Mouse (Mus musculus): ENCODE measurements around the gene Evc. TPM values are rescaled to one million over a fixed set of nuclear protein-coding genes. Genes with fewer than 3 reads are reported as not detected.

Evc gene
- polyA plus RNA-seq, 1 experiment from 2014 or later: 8.8 TPM

DNA sequence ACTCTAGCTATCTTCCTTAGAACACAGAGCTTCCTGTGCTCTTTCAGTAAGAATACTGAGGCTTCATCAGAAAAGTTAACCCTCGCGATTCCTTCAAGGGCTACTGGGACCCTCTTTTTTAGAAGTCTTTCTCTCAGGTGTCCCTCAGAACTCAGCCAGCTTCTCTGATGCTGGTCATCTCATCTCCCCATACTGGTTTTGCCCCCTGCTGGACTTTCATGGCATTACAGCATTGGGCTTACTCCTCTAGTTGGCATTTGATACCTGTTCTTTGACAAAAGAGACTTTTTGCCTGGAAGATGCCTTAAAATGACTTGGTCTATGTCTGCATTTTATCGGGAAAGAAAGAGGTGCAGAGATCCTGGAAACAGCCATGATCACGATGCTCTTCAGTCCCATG is 17.7 kb upstream of the Evc start:
- Histone ChIP-seq H3K36me3 (ENCODE audit: control insufficient read depth, insufficient read depth, low read length) (peaks cover 10% of the 10 kb centered on the region), H3K4me2 (no peak overlapping the region), H3K27ac (ENCODE audit: low read depth, low read length) (no peak overlapping the region), H3K4me1 (replicated peaks; ENCODE audit: control insufficient read depth, insufficient read depth, low read length) (no peaks in the 10 kb centered on the region), H3K4me3 (ENCODE audit: low read depth, low read length) (no peak overlapping the region), H3K9ac (ENCODE audit: low read depth, low read length) (no peak overlapping the region), H3K27me3 (replicated peaks; ENCODE audit: control insufficient read depth, insufficient read depth, low read length) (no peaks in the 10 kb centered on the region), H3K9me3 (ENCODE audit: control insufficient read depth, low read length) (no peaks in the 10 kb centered on the region)
- DNase-seq (ENCODE audit: low spot score) (no peak), ATAC-seq (replicated peaks; ENCODE audit: low FRiP score) (no peak)
- WGBS: 70% methylated on average over 4 of the region's 4 CpGs

DNA sequence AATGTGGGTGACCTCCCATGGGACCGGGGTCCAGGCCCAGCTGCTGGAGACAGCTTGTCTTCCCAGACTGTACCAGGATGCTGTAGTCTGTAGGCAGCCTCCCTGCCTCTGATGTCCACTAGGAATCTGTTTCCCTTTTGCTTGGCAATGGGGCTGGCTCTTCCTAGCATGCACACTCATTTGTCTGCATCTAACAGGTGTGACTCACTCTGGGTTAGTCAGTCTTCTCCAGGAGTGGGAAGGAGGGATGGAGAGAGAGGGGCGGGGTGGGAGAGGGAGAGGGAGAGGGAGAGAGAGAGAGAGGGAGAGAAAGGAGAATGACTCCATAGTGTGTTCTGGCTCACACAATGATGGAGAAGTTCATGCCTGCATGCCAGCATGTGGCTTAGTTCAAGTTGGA is 15.1 kb upstream of the Evc start:
- H3K27me3 ChIP-seq (replicated peaks; ENCODE audit: control insufficient read depth, insufficient read depth, low read length): no peaks in the 10 kb centered on the region

DNA sequence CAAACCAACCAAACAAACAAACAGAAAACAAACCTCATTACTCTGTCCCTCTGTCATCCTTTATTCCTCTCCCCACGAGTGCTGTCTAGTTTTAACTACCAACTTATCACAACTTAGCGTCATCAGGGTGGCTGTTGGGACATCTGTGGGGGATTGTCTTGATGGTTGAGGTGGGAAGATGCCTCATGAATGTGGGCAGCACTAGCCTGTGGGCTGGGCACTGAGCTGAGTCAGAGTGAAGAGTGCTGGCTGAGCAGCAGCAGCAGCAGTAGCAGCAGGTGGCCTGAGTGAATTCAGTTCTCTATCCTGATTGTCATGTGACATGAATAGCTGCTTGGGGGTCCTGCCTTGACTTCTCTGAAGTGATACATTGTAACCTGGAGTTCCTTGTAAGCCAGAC is 7.3 kb upstream of the Evc start:
- Histone ChIP-seq H3K9ac (ENCODE audit: low read depth, low read length) (no peak overlapping the region), H3K4me2 (no peak overlapping the region), H3K27ac (ENCODE audit: low read depth, low read length) (no peak overlapping the region), H3K27me3 (replicated peaks; ENCODE audit: control insufficient read depth, insufficient read depth, low read length) (no peaks in the 10 kb centered on the region), H3K4me1 (replicated peaks; ENCODE audit: control insufficient read depth, insufficient read depth, low read length) (no peaks in the 10 kb centered on the region; the same call in 1 of the 2 replicates), H3K4me3 (ENCODE audit: low read depth, low read length) (no peak overlapping the region), H3K9me3 (ENCODE audit: control insufficient read depth, low read length) (no peaks in the 10 kb centered on the region), H3K36me3 (ENCODE audit: control insufficient read depth, insufficient read depth, low read length) (no peaks in the 10 kb centered on the region; the same call in 1 of the 2 replicates)
- WGBS: 84% methylated on average over 2 of the region's 2 CpGs
- ATAC-seq (replicated peaks; ENCODE audit: low FRiP score) (no peak), DNase-seq (ENCODE audit: low spot score) (no peak)

More for the DNA sequence above, 15.1 kb upstream of the Evc start:
- no peak for DNase-seq (ENCODE audit: low spot score)
- WGBS: 87% methylated on average over 2 of the region's 2 CpGs
- ATAC-seq (replicated peaks; ENCODE audit: low FRiP score): no peak
- Histone ChIP-seq H3K27ac (ENCODE audit: low read depth, low read length) (no peak overlapping the region), H3K4me3 (ENCODE audit: low read depth, low read length) (no peak overlapping the region), H3K4me2 (no peak overlapping the region), H3K9me3 (ENCODE audit: control insufficient read depth, low read length) (no peaks in the 10 kb centered on the region), H3K36me3 (ENCODE audit: control insufficient read depth, insufficient read depth, low read length) (peaks cover 10% of the 10 kb centered on the region), H3K4me1 (replicated peaks; ENCODE audit: control insufficient read depth, insufficient read depth, low read length) (no peaks in the 10 kb centered on the region), H3K9ac (ENCODE audit: low read depth, low read length) (no peak overlapping the region)

DNA sequence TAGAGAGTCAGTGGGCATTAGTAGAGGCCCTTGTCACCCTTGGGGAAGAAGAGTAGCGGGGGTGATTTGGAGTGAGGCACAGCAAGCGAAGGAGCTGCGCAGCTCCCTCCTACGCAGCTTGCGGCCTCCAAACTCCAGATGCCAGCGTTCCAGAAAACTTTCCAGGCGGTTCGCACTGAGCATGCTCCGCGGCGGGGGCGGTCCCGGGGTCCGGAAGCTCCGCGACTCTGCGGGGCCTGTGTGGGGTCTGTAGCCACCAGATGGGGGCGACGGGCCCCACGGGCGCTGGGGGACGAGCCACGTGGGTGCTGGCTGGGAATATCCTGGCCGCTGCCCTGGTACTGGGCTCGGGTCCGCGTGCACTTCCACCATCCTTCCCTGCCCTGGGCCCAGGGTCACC is 1.6 kb upstream of the Evc start, which contains the start of gene Evc2:
Gene Evc2 (plus strand): TSS at position 212 of the 400 bp plus-strand sequence.
- Histone ChIP-seq H3K27ac (ENCODE audit: low read depth, low read length) (0 out of 2 replicates have a peak within 1 kb of the TSS, but pooled peaks have one; percentile 16), H3K4me2 (peak within 1 kb of the TSS; percentile 75), H3K36me3 (ENCODE audit: control insufficient read depth, insufficient read depth, low read length) (no peaks in the 10 kb centered on the region), H3K4me1 (replicated peaks; ENCODE audit: control insufficient read depth, insufficient read depth, low read length) (peaks cover 11% of the 10 kb centered on the region), H3K27me3 (replicated peaks; ENCODE audit: control insufficient read depth, insufficient read depth, low read length) (peaks cover 25% of the 10 kb centered on the region), H3K4me3 (ENCODE audit: low read depth, low read length) (peak within 1 kb of the TSS; percentile 56), H3K9ac (ENCODE audit: low read depth, low read length) (peak within 1 kb of the TSS; percentile 61), H3K9me3 (ENCODE audit: control insufficient read depth, low read length) (no peaks in the 10 kb centered on the region)
- ATAC-seq (replicated peaks; ENCODE audit: low FRiP score) (peak; percentile 57), DNase-seq (ENCODE audit: low spot score) (peak; percentile 69)
- under 1% methylated on average over 27 of the region's 27 CpGs for whole genome bisulfite sequencing

- H3K4me3 ChIP-seq (ENCODE audit: low read depth, low read length): no peak overlapping the region
- no peak overlapping the region for H3K9ac ChIP-seq (ENCODE audit: low read depth, low read length)
These were observed 1.0 kb upstream of the Evc start for GRCm38 (mm10) chr5:37337696-37338095.

DNA sequence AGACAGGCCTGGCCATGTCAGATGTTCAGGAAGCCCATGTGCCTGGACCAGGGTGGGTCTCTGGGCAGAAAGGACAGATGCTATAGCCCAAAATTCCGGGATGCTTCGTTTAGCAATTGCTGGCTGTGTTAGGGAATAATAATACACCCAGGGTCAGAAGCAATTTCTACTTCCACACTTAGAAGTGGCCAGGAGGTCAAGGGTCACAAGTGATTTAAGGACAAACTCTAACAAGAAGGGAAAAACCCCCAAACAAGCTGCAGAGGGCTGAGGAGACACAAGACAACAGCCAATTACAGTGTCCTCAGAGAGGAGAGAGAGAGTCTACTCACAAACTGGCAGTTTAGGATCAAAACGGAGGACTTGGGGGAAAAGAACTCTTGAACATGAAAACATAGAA is 1.6 kb downstream of the Evc start:
- no peaks in the 10 kb centered on the region for H3K9me3 ChIP-seq (ENCODE audit: control insufficient read depth, low read length)
- H3K4me3 ChIP-seq (ENCODE audit: low read depth, low read length): no peak overlapping the region
- H3K4me2 ChIP-seq: no peak overlapping the region
- ATAC-seq (replicated peaks; ENCODE audit: low FRiP score) (no peak), DNase-seq (ENCODE audit: low spot score) (no peak)
- no peak overlapping the region for H3K27ac ChIP-seq (ENCODE audit: low read depth, low read length)
- H3K4me1 ChIP-seq (replicated peaks; ENCODE audit: control insufficient read depth, insufficient read depth, low read length): peaks cover 11% of the 10 kb centered on the region
- H3K27me3 ChIP-seq (replicated peaks; ENCODE audit: control insufficient read depth, insufficient read depth, low read length): peaks cover 25% of the 10 kb centered on the region
- no peaks in the 10 kb centered on the region for H3K36me3 ChIP-seq (ENCODE audit: control insufficient read depth, insufficient read depth, low read length)
- H3K9ac ChIP-seq (ENCODE audit: low read depth, low read length): no peak overlapping the region
- WGBS: 67% methylated on average over 3 of the region's 3 CpGs

More at GRCm38 (mm10) chr5:37337696-37338095, 1.0 kb upstream of the Evc start:
- ATAC-seq (replicated peaks; ENCODE audit: low FRiP score): no peak
- peak; percentile 33 for DNase-seq (ENCODE audit: low spot score)
- 55% methylated on average over 3 of the region's 3 CpGs for WGBS
- peaks cover 11% of the 10 kb centered on the region for H3K4me1 ChIP-seq (replicated peaks; ENCODE audit: control insufficient read depth, insufficient read depth, low read length)
- no peaks in the 10 kb centered on the region for H3K9me3 ChIP-seq (ENCODE audit: control insufficient read depth, low read length)
- 0 out of 2 replicates have a peak overlapping the region, but pooled peaks have one; percentile 16 for H3K27ac ChIP-seq (ENCODE audit: low read depth, low read length)
- peaks cover 25% of the 10 kb centered on the region for H3K27me3 ChIP-seq (replicated peaks; ENCODE audit: control insufficient read depth, insufficient read depth, low read length)
- no peaks in the 10 kb centered on the region for H3K36me3 ChIP-seq (ENCODE audit: control insufficient read depth, insufficient read depth, low read length)
- peak overlapping the region; percentile 75 for H3K4me2 ChIP-seq

DNA sequence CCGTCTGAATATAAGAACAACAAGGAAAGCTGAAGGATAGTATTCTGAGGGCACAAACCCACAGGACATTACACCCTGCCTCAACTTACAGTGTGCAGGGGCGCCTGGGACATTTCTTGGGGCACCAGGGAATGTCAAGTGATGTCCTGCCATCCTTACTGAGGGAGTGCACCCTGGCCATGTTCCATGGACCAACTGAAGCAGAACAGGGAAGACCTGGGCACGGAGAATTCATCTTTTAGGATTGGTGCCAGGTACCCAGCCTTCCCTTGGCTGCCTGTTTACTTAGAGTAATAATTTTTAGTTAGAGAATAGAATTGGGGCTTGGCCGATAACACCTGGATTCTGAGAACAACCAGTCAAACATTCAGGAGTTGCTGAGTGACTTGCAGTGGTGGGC is 4.6 kb downstream of the Evc start:
- Histone ChIP-seq H3K27ac (ENCODE audit: low read depth, low read length) (no peak overlapping the region), H3K4me2 (no peak overlapping the region), H3K4me1 (replicated peaks; ENCODE audit: control insufficient read depth, insufficient read depth, low read length) (peaks cover under 1% of the 10 kb centered on the region; the same call in 1 of the 2 replicates), H3K9me3 (ENCODE audit: control insufficient read depth, low read length) (no peaks in the 10 kb centered on the region), H3K4me3 (ENCODE audit: low read depth, low read length) (no peak overlapping the region), H3K36me3 (ENCODE audit: control insufficient read depth, insufficient read depth, low read length) (no peaks in the 10 kb centered on the region), H3K9ac (ENCODE audit: low read depth, low read length) (no peak overlapping the region), H3K27me3 (replicated peaks; ENCODE audit: control insufficient read depth, insufficient read depth, low read length) (peaks cover 16% of the 10 kb centered on the region)
- 68% methylated on average over 4 of the region's 4 CpGs for WGBS
- DNase-seq (ENCODE audit: low spot score): no peak
- no peak for ATAC-seq (replicated peaks; ENCODE audit: low FRiP score)

- no peak for ATAC-seq (replicated peaks; ENCODE audit: low FRiP score)
- no peaks in the 10 kb centered on the region for H3K4me1 ChIP-seq (replicated peaks; ENCODE audit: control insufficient read depth, insufficient read depth, low read length)
- H3K36me3 ChIP-seq (ENCODE audit: control insufficient read depth, insufficient read depth, low read length): no peaks in the 10 kb centered on the region
- no peak overlapping the region for H3K9ac ChIP-seq (ENCODE audit: low read depth, low read length)
- WGBS: 84% methylated on average over 2 of the region's 2 CpGs
- H3K4me3 ChIP-seq (ENCODE audit: low read depth, low read length): no peak overlapping the region
- H3K4me2 ChIP-seq: no peak overlapping the region
- no peak for DNase-seq (ENCODE audit: low spot score)
- H3K27ac ChIP-seq (ENCODE audit: low read depth, low read length): no peak overlapping the region
- no peaks in the 10 kb centered on the region for H3K9me3 ChIP-seq (ENCODE audit: control insufficient read depth, low read length)
- H3K27me3 ChIP-seq (replicated peaks; ENCODE audit: control insufficient read depth, insufficient read depth, low read length): peaks cover 8% of the 10 kb centered on the region
These were observed 5.6 kb downstream of the Evc start for GRCm38 (mm10) chr5:37331133-37331505.

DNA sequence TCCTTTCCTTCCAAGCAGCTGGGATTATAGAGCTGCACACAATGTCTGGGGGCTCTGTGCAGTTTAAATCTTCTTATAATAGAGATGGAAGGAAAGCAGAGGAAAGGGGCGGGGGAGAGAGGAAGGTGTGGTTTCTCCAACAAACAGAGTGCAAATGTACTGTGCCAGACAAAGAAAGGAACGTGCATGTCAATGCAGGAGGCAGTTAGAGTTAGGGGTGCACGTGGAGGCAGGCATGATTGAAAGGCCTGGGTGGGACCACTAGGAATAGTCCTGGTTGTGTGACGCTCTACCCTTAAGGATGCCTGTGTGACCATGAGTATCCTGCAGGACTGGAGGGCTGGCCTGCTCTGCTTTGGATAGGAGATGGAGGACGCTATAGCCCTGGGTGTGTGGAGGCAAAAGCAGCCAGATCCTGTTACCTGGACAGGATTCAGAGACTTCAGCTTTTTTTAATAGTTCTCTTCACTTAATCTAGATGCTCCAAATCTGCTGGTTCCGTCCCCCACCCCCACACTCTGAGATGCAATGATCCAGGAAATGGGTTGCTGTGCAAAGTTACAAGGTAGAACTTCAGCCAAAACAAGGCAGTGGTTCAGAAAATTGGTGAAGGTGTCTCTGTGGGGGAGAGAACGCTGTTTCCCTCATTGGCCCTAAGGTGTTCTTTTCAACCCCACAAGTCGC is 6.1 kb downstream of the Evc start:
- no peaks in the 10 kb centered on the region for H3K9me3 ChIP-seq (ENCODE audit: control insufficient read depth, low read length)
- no peaks in the 10 kb centered on the region for H3K36me3 ChIP-seq (ENCODE audit: control insufficient read depth, insufficient read depth, low read length)
- WGBS: 70% methylated on average over 8 of the region's 8 CpGs
- ATAC-seq (replicated peaks; ENCODE audit: low FRiP score) (no peak), DNase-seq (ENCODE audit: low spot score) (no peak)
- H3K27ac ChIP-seq (ENCODE audit: low read depth, low read length): no peak overlapping the region
- no peak overlapping the region for H3K4me3 ChIP-seq (ENCODE audit: low read depth, low read length)
- peaks cover 2% of the 10 kb centered on the region; the same call in 1 of the 2 replicates for H3K27me3 ChIP-seq (replicated peaks; ENCODE audit: control insufficient read depth, insufficient read depth, low read length)
- no peak overlapping the region for H3K9ac ChIP-seq (ENCODE audit: low read depth, low read length)
- H3K4me2 ChIP-seq: no peak overlapping the region
- H3K4me1 ChIP-seq (replicated peaks; ENCODE audit: control insufficient read depth, insufficient read depth, low read length): no peaks in the 10 kb centered on the region

All from liver, embryonic 11.5 days (tissue).